Mouse (Mus musculus) hindbrain, embryonic 11.5 days (tissue): Measurements from ENCODE around the gene Fam89b. TPM values are rescaled to one million over a fixed set of nuclear protein-coding genes. Genes with fewer than 3 reads are reported as not detected.
"Not testable (repeated sequence)": the region's sequence is repeated elsewhere in the genome, so short reads cannot be mapped to it uniquely, and the experiment has no call there.

Experiments used
- ATAC-seq: fragments of 200-750 bp; cut with Nextera tagmentation; 2 replicates; pipeline ENCODE4 v1.8.0; 2017; ENCODE audit warnings: mild to moderate bottlenecking, moderate TSS enrichment, moderate library complexity; ENCODE audit not compliant: low FRiP score
- DNase-seq: peaks from one replicate; pipeline ENCODE4 v3.0.0-alpha.2; 2015; ENCODE audit warnings: low spot score
- H3K27ac ChIP-seq: fragments of 300-500 bp; sonication (generic); 2 replicates; pipeline ENCODE4 v1.5.1; 2014; ENCODE audit warnings: mild to moderate bottlenecking, low read depth, low read length
- H3K27me3 ChIP-seq: fragments of 300-500 bp; sonication (generic); 2 replicates; pipeline ENCODE4 v1.6.1; 2014; ENCODE audit warnings: mild to moderate bottlenecking, low read length, moderate library complexity, mixed read lengths; ENCODE audit not compliant: control insufficient read depth, insufficient read depth
- H3K36me3 ChIP-seq: fragments of 300-500 bp; sonication (generic); 2 replicates; pipeline ENCODE4 v1.6.1; 2014; ENCODE audit warnings: mild to moderate bottlenecking, low read length, moderate library complexity, mixed read lengths; ENCODE audit not compliant: control insufficient read depth, insufficient read depth
- H3K4me1 ChIP-seq: fragments of 300-500 bp; sonication (generic); replicated peaks from 2 replicates; pipeline ENCODE4 v1.6.1; 2014; ENCODE audit warnings: low read length, mixed read lengths; ENCODE audit not compliant: control insufficient read depth, insufficient read depth
- H3K4me2 ChIP-seq: fragments of 300-500 bp; sonication (generic); replicated peaks from 2 replicates; pipeline ENCODE4 v1.6.1; 2014; ENCODE audit warnings: mild to moderate bottlenecking, low read depth, low read length
- H3K4me3 ChIP-seq: fragments of 300-500 bp; sonication (generic); 2 replicates; pipeline ENCODE4 v1.5.1; 2014; ENCODE audit warnings: low read depth, low read length
- H3K9ac ChIP-seq: fragments of 300-500 bp; sonication (generic); 2 replicates; pipeline ENCODE4 v1.6.1; 2014; ENCODE audit warnings: low read depth, low read length
- H3K9me3 ChIP-seq: fragments of 300-500 bp; sonication (generic); 2 replicates; pipeline ENCODE4 v1.6.1; 2016; ENCODE audit warnings: low read length; ENCODE audit not compliant: control insufficient read depth
- WGBS: fragments of 180-500 bp; shearing (Covaris S2); extraction: QIAGEN DNeasy Blood & Tissue Kit; methylation state at CpG from one replicate; pipeline ENCODE4 v1.1.7; 2014; 5-methylcytosine and 5-hydroxymethylcytosine counted together
- polyA plus RNA-seq: library from polyadenylated mRNA; unstranded; fragments of >200 nt; fragmentation: Nextera tagmentation; extraction: Ambion mirVana; gene quantifications from 2 replicates; pipeline ENCODE4 v1.2.1, GENCODE M21; 2014

The Fam89b gene
- polyA plus RNA-seq, 1 experiment from 2014 or later = 174 TPM

DNA sequence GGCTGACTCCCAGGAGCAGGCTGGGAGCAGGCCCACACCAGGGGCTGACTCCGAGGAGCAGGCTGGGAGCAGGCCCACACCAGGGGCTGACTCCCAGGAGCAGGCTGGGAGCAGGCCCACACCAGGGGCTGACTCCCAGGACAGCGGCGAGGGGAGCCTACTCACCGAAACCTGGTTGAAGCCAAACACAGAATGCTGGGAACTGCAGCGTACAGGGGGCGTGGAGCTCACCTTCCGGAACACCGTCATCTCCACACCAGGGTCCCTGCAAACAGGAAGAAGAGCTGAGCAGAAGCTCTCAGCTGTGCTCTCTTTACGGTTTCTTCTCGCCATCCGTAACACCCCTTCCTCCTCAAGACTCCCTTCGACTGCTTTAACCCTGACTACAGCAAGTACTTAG lies 42.5 kb downstream of the Fam89b start:
- not testable (repeated sequence) for H3K9ac ChIP-seq, H3K27ac ChIP-seq, H3K27me3 ChIP-seq, H3K9me3 ChIP-seq, ATAC-seq, DNase-seq, H3K4me3 ChIP-seq
- H3K4me1 ChIP-seq = peaks cover 11% of the 10 kb centered on the region; the same call in 1 of the 2 replicates
- H3K36me3 ChIP-seq = peaks cover 14% of the 10 kb centered on the region
- H3K4me2 ChIP-seq = peak overlapping the region; percentile 96; the same call in 1 of the 2 replicates
- WGBS = 97% methylated on average over 12 of the region's 12 CpGs

DNA sequence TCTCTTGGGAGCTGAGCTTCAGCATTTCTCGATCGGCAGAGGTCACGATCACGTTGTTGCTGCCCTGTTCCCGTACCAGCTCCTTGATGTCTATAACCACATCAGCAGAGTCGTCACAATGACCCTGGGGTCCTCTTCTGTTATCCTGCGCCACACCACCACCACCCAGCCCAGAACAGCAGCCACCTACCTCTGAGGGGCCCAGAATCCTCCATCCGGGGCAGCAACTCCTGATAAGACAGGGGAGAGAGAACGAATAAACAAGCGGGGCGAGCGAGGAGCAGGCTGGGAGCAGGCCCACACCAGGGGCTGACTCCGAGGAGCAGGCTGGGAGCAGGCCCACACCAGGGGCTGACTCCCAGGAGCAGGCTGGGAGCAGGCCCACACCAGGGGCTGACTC lies 43.0 kb downstream of the Fam89b start:
- ATAC-seq (no peak), DNase-seq (no peak)
- Histone ChIP-seq H3K27me3 (no peaks in the 10 kb centered on the region), H3K9ac (no peak overlapping the region), H3K36me3 (peaks cover 14% of the 10 kb centered on the region), H3K27ac (no peak overlapping the region), H3K4me2 (no peak overlapping the region), H3K4me1 (peaks cover 7% of the 10 kb centered on the region; the same call in 1 of the 2 replicates), H3K9me3 (no peaks in the 10 kb centered on the region), H3K4me3 (no peak overlapping the region)
- 89% methylated on average over 12 of the region's 13 CpGs for WGBS

DNA sequence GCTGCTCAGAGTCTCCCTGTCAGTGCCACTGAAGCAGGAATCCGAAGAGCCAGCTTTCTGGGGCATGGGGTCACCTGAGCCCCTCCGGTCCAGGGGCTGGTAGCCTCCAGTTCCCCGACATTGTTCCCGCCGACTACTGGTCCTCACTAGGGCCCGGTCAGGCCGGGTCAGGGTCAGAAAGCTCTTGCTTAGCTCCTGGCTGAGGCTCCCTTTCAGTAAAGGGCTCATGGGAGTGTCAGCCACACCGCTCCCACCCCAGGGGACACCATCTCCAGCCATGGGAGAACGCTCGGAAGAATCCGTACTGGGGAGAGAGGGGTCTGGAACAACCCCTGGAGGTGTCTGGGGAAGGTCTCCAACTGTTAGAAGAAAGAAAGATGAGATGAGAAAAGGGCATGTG lies 43.6 kb downstream of the Fam89b start:
- Histone ChIP-seq H3K4me2 (no peak overlapping the region), H3K27me3 (no peaks in the 10 kb centered on the region), H3K9ac (no peak overlapping the region), H3K36me3 (peaks cover 14% of the 10 kb centered on the region), H3K4me1 (peaks cover 6% of the 10 kb centered on the region; the same call in 1 of the 2 replicates), H3K4me3 (0 out of 2 replicates have a peak overlapping the region, but pooled peaks have one; percentile 4), H3K27ac (no peak overlapping the region), H3K9me3 (no peaks in the 10 kb centered on the region)
- DNase-seq (no peak), ATAC-seq (no peak)
- WGBS = 94% methylated on average over 11 of the region's 11 CpGs

DNA sequence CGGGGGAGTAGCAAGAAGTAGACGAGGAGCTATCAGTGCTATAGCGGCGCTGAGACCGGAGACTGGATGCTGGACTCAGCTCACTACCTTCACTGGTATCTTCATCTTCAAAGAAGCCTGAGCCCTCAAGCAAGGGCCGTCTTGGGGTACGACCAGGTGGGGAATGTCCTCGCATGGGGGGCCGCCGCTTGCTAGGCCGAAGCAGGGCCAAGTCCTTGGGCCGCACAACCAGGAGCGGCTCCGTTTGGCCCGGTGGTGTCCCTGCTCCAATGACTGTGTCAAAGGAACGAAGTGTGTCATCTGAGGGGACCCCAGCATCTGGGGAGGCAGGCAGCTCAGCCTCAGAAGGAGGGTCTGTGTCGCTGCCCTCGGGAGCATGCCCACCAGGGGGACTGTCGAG lies 44.0 kb downstream of the Fam89b start:
- 95% methylated on average over 17 of the region's 19 CpGs for WGBS
- H3K4me1 ChIP-seq = peaks cover 5% of the 10 kb centered on the region; the same call in 1 of the 2 replicates
- no peaks in the 10 kb centered on the region for H3K27me3 ChIP-seq
- H3K4me2 ChIP-seq = no peak overlapping the region
- H3K36me3 ChIP-seq = peaks cover 14% of the 10 kb centered on the region
- H3K9me3 ChIP-seq = no peaks in the 10 kb centered on the region
- no peak overlapping the region for H3K27ac ChIP-seq
- DNase-seq (no peak), ATAC-seq (no peak)
- H3K4me3 ChIP-seq = no peak overlapping the region
- H3K9ac ChIP-seq = no peak overlapping the region

DNA sequence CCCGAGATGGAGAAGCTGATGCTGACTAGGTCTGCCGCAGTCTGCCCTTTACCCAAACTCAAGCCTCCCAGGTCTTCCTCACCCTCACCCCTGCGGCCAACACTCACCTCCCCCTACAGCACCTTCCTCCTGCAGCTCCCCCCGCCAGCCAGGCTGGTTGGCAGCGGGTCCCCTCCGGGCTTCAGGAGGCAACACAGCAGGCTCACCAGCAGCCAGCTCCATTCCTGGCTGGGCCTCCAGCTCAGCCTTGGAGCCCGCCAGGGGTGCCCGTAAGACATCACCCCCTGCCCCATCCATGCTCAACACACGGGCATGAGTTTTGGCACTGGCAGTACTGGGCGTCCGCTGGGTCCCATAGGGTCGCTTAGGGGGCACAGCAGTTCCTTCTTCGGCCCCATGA lies 44.5 kb downstream of the Fam89b start:
- Histone ChIP-seq H3K9ac (no peak overlapping the region), H3K27me3 (no peaks in the 10 kb centered on the region), H3K36me3 (peaks cover 18% of the 10 kb centered on the region), H3K27ac (no peak overlapping the region), H3K4me2 (no peak overlapping the region), H3K4me3 (no peak overlapping the region), H3K9me3 (no peaks in the 10 kb centered on the region), H3K4me1 (peaks cover 3% of the 10 kb centered on the region; the same call in 1 of the 2 replicates)
- ATAC-seq (no peak), DNase-seq (no peak)
- 90% methylated on average over 13 of the region's 13 CpGs for WGBS

DNA sequence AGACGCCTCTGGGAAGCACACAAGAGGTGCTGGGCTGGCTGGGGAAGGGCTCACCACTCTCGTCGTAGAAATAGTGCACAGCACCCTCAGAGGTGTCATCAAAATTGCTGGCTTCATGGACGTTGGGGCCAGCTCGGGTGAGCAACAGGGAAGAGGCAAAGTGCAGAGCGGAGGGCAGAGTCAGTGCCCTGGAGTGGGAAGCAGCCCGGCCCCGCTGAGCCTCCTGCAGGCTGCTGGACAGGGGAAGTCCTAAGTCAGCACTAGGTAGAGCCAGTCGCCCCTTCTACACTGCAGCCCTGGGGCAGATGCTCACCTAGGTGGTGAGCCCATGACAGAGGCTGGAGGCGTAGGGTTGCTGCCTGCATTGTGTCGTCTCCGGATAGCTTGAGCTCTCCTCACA lies 45.2 kb downstream of the Fam89b start:
- WGBS = 96% methylated on average over 12 of the region's 12 CpGs
- Histone ChIP-seq H3K27ac (no peak overlapping the region), H3K36me3 (peaks cover 22% of the 10 kb centered on the region), H3K4me3 (no peak overlapping the region), H3K4me1 (0 out of 2 replicates have a peak, but pooled peaks cover 3% of the 10 kb centered on the region), H3K4me2 (no peak overlapping the region), H3K9ac (no peak overlapping the region), H3K27me3 (no peaks in the 10 kb centered on the region), H3K9me3 (no peaks in the 10 kb centered on the region)
- ATAC-seq = no peak
- DNase-seq = no peak

DNA sequence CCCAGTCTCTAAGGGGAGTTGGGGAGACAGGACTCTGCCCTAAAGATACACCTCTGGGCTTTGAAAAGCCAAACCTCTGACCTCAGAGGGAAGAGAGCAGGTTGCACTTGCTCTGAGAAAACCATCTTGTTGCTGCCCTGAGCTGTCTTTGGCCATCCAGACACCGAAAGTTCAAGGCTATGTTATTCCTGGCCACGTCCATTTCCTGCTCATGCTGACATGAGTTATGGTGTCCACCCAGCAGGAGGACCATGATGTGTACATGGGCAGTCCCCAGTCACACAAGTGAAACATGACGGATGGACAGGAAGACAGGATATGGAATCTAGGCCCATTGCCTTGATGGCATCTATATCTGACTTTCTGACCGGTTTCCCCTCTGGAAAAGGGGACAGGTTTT lies 49.0 kb downstream of the Fam89b start:
- whole genome bisulfite sequencing = 90% methylated on average over 4 of the region's 4 CpGs
- no peak for ATAC-seq
- peaks cover 28% of the 10 kb centered on the region for H3K36me3 ChIP-seq
- H3K4me1 ChIP-seq = no peaks in the 10 kb centered on the region
- no peak overlapping the region for H3K27ac ChIP-seq
- no peaks in the 10 kb centered on the region for H3K27me3 ChIP-seq
- H3K9ac ChIP-seq = no peak overlapping the region
- no peaks in the 10 kb centered on the region for H3K9me3 ChIP-seq
- no peak overlapping the region for H3K4me2 ChIP-seq
- H3K4me3 ChIP-seq = no peak overlapping the region
- DNase-seq = no peak

Other genes with a start within 250 kb of the Fam89b start
- 38.8 and 44.3 TPM in 2 replicates for gene Mus81, start 241.3 kb downstream of the Fam89b start, polyA plus RNA-seq
- gene Cfl1, start 239.2 kb downstream of the Fam89b start, polyA plus RNA-seq = 3,904 and 4,056 TPM in 2 replicates
- gene 1700020D05Rik, start 225.9 kb downstream of the Fam89b start, polyA plus RNA-seq = 0.34 TPM in 1 of 2 replicates, not detected in the other
- gene Snx32, start 219.1 kb downstream of the Fam89b start, polyA plus RNA-seq = 21.2 and 22.2 TPM in 2 replicates
- gene Ovol1, start 169.0 kb downstream of the Fam89b start, polyA plus RNA-seq = 0.40 and 0.52 TPM in 2 replicates
- 1.4 and 1.5 TPM in 2 replicates for gene Ap5b1, start 161.6 kb downstream of the Fam89b start, polyA plus RNA-seq
- gene Rnaseh2c, start 127.8 kb downstream of the Fam89b start, polyA plus RNA-seq = 143 and 148 TPM in 2 replicates
- gene Kat5, start 119.4 kb downstream of the Fam89b start, polyA plus RNA-seq = 36.9 and 39.3 TPM in 2 replicates
- gene Rela, start 92.2 kb downstream of the Fam89b start, polyA plus RNA-seq = 27.2 and 29.6 TPM in 2 replicates
- 7.8 and 8.2 TPM in 2 replicates for gene Sipa1, start 65.9 kb downstream of the Fam89b start, polyA plus RNA-seq
- 13.4 and 14.7 TPM in 2 replicates for gene Map3k11, start 40.9 kb downstream of the Fam89b start, polyA plus RNA-seq
- 22.9 and 23.1 TPM in 2 replicates for gene Pcnx3, start 40.7 kb downstream of the Fam89b start, polyA plus RNA-seq
- 0.19 TPM in 1 of 2 replicates, not detected in the other for gene Kcnk7, start 25.3 kb downstream of the Fam89b start, polyA plus RNA-seq
- 4.4 and 6.2 TPM in 2 replicates for gene Ehbp1l1, start 3.3 kb downstream of the Fam89b start, polyA plus RNA-seq
- gene Ltbp3, start 11.3 kb upstream of the Fam89b start, polyA plus RNA-seq = 3.5 and 3.8 TPM in 2 replicates
- gene Scyl1, start 41.8 kb upstream of the Fam89b start, polyA plus RNA-seq = 47.2 and 55.7 TPM in 2 replicates
- gene Frmd8, start 145.6 kb upstream of the Fam89b start, polyA plus RNA-seq = 14.9 and 15.8 TPM in 2 replicates
- 1.0 and 1.1 TPM in 2 replicates for gene Slc25a45, start 148.2 kb upstream of the Fam89b start, polyA plus RNA-seq
- gene Tigd3, start 164.5 kb upstream of the Fam89b start, polyA plus RNA-seq = 7.0 and 7.5 TPM in 2 replicates
- 154 and 171 TPM in 2 replicates for gene Dpf2, start 183.4 kb upstream of the Fam89b start, polyA plus RNA-seq
- 3.4 TPM in 2 replicates for gene Cdc42ep2, start 195.2 kb upstream of the Fam89b start, polyA plus RNA-seq
- gene Pola2, start 234.5 kb upstream of the Fam89b start, polyA plus RNA-seq = 67.7 and 68.3 TPM in 2 replicates